Mouse (Mus musculus): ENCODE data around the gene Tcf7. TPM values are rescaled to one million over a fixed set of nuclear protein-coding genes. Genes with fewer than 3 reads are reported as not detected.
A peak's percentile ranks its signal among the peaks of the same experiment; 100 is the strongest.

Tcf7 gene
- polyA plus RNA-seq, 1 experiment from 2014 or later, result 27.7 TPM

- H3K4me1 ChIP-seq (ENCODE audit: control insufficient read depth, insufficient read depth, low read length), result peaks cover 11% of the 10 kb centered on the region; the same call in 1 of the 2 replicates
- 35% methylated on average over 14 of the region's 14 CpGs for WGBS
- H3K4me2 ChIP-seq (ENCODE audit: low read depth, low read length), result peak overlapping the region; percentile 7; the same call in 1 of the 2 replicates
- no peak overlapping the region for H3K4me3 ChIP-seq (ENCODE audit: low read depth, low read length)
- 0 out of 2 replicates have a peak, but pooled peaks have one; percentile 28 for ATAC-seq (ENCODE audit: low read depth)
- no peaks in the 10 kb centered on the region for H3K27me3 ChIP-seq (replicated peaks; ENCODE audit: control insufficient read depth, insufficient read depth, low read length)
- H3K36me3 ChIP-seq (ENCODE audit: control insufficient read depth, insufficient read depth, low read length), result no peaks in the 10 kb centered on the region
- H3K27ac ChIP-seq (replicated peaks; ENCODE audit: low read depth, low read length), result peak overlapping the region; percentile 50; the same call in 1 of the 2 replicates
- H3K9ac ChIP-seq (ENCODE audit: low read depth, low read length), result no peak overlapping the region
- DNase-seq (ENCODE audit: low spot score), result peak; percentile 82
- H3K9me3 ChIP-seq (ENCODE audit: control insufficient read depth, low read length), result no peaks in the 10 kb centered on the region
Observed at GRCm38 (mm10) chr11:52310709-52311108, 27.9 kb upstream of the Tcf7 start.

- no peak for DNase-seq (ENCODE audit: low spot score)
- Histone ChIP-seq H3K4me3 (ENCODE audit: low read depth, low read length) (no peak overlapping the region), H3K36me3 (ENCODE audit: control insufficient read depth, insufficient read depth, low read length) (no peaks in the 10 kb centered on the region), H3K4me1 (ENCODE audit: control insufficient read depth, insufficient read depth, low read length) (peaks cover 11% of the 10 kb centered on the region; the same call in 1 of the 2 replicates), H3K4me2 (ENCODE audit: low read depth, low read length) (no peak overlapping the region), H3K27me3 (replicated peaks; ENCODE audit: control insufficient read depth, insufficient read depth, low read length) (no peaks in the 10 kb centered on the region), H3K9me3 (ENCODE audit: control insufficient read depth, low read length) (no peaks in the 10 kb centered on the region), H3K27ac (replicated peaks; ENCODE audit: low read depth, low read length) (no peak overlapping the region), H3K9ac (ENCODE audit: low read depth, low read length) (no peak overlapping the region)
- ATAC-seq (ENCODE audit: low read depth), result no peak
- WGBS, result 52% methylated on average over 3 of the region's 3 CpGs
Observed at GRCm38 (mm10) chr11:52309487-52309886, 26.7 kb upstream of the Tcf7 start.

DNA sequence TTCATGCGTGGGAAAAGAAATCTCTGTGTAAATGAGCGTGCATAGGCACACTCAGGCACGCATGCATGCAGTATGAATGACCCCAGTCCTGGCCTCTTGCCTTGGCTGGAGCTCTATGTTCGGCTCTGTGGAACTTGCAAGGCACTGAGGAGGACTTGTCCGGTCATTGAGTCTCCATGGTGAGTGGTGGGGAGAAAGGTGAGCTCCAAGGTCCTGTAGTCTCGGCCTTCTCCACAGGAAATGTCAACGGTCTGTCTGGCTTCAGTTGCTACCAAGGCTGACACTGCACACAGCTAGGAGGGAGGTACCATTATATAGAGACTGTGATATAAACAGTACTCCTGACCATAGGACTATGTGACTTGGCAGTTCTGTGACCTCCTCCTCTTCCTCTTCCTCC, 23.6 kb upstream of the Tcf7 start:
- 78% methylated on average over 7 of the region's 7 CpGs for WGBS
- Histone ChIP-seq H3K4me3 (ENCODE audit: low read depth, low read length) (no peak overlapping the region), H3K36me3 (ENCODE audit: control insufficient read depth, insufficient read depth, low read length) (no peaks in the 10 kb centered on the region), H3K4me1 (ENCODE audit: control insufficient read depth, insufficient read depth, low read length) (peaks cover 11% of the 10 kb centered on the region; the same call in 1 of the 2 replicates), H3K9me3 (ENCODE audit: control insufficient read depth, low read length) (no peaks in the 10 kb centered on the region), H3K4me2 (ENCODE audit: low read depth, low read length) (no peak overlapping the region), H3K27ac (replicated peaks; ENCODE audit: low read depth, low read length) (no peak overlapping the region), H3K9ac (ENCODE audit: low read depth, low read length) (no peak overlapping the region), H3K27me3 (replicated peaks; ENCODE audit: control insufficient read depth, insufficient read depth, low read length) (no peaks in the 10 kb centered on the region)
- ATAC-seq (ENCODE audit: low read depth) (no peak), DNase-seq (ENCODE audit: low spot score) (no peak)

GRCm38 (mm10) chr11:52305266-52305665, 22.5 kb upstream of the Tcf7 start:
- H3K4me3 ChIP-seq (ENCODE audit: low read depth, low read length), result no peak overlapping the region
- no peak overlapping the region for H3K4me2 ChIP-seq (ENCODE audit: low read depth, low read length)
- ATAC-seq (ENCODE audit: low read depth) (no peak), DNase-seq (ENCODE audit: low spot score) (no peak)
- WGBS, result 47% methylated on average over 4 of the region's 4 CpGs
- H3K9me3 ChIP-seq (ENCODE audit: control insufficient read depth, low read length), result no peaks in the 10 kb centered on the region
- peaks cover 3% of the 10 kb centered on the region; the same call in 1 of the 2 replicates for H3K4me1 ChIP-seq (ENCODE audit: control insufficient read depth, insufficient read depth, low read length)
- no peaks in the 10 kb centered on the region for H3K36me3 ChIP-seq (ENCODE audit: control insufficient read depth, insufficient read depth, low read length)
- H3K9ac ChIP-seq (ENCODE audit: low read depth, low read length), result no peak overlapping the region
- H3K27ac ChIP-seq (replicated peaks; ENCODE audit: low read depth, low read length), result no peak overlapping the region
- H3K27me3 ChIP-seq (replicated peaks; ENCODE audit: control insufficient read depth, insufficient read depth, low read length), result no peaks in the 10 kb centered on the region

- Histone ChIP-seq H3K9ac (ENCODE audit: low read depth, low read length) (no peak overlapping the region), H3K4me3 (ENCODE audit: low read depth, low read length) (no peak overlapping the region), H3K9me3 (ENCODE audit: control insufficient read depth, low read length) (no peaks in the 10 kb centered on the region), H3K4me1 (ENCODE audit: control insufficient read depth, insufficient read depth, low read length) (no peaks in the 10 kb centered on the region), H3K4me2 (ENCODE audit: low read depth, low read length) (no peak overlapping the region), H3K27ac (replicated peaks; ENCODE audit: low read depth, low read length) (no peak overlapping the region), H3K36me3 (ENCODE audit: control insufficient read depth, insufficient read depth, low read length) (no peaks in the 10 kb centered on the region), H3K27me3 (replicated peaks; ENCODE audit: control insufficient read depth, insufficient read depth, low read length) (no peaks in the 10 kb centered on the region)
- DNase-seq (ENCODE audit: low spot score) (no peak), ATAC-seq (ENCODE audit: low read depth) (no peak)
- 84% methylated on average over 3 of the region's 3 CpGs for WGBS
Observed at GRCm38 (mm10) chr11:52302668-52303067, 19.9 kb upstream of the Tcf7 start.

DNA sequence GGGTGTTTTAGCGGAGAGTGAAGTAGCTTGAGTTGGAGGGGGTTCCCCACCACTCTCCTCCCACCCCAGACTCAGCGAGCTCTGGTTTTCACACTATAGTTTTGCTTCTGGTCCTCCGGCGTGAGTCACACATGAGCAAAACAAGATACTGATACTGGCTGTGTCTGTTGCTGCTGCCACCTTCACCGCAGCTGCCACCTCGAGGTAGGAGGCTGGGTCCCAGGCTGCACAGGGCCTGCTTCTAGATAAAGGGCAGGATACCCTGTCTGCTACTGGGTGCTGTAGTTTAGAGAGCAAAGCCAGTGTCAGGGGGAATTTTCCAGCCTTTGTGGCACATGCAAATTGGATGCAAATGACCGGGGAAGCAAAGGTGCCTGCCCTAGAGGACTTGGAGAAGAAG, 16.9 kb upstream of the Tcf7 start:
- ATAC-seq (ENCODE audit: low read depth) (no peak), DNase-seq (ENCODE audit: low spot score) (no peak)
- H3K4me2 ChIP-seq (ENCODE audit: low read depth, low read length), result no peak overlapping the region
- H3K9me3 ChIP-seq (ENCODE audit: control insufficient read depth, low read length), result no peaks in the 10 kb centered on the region
- no peaks in the 10 kb centered on the region for H3K4me1 ChIP-seq (ENCODE audit: control insufficient read depth, insufficient read depth, low read length)
- 78% methylated on average over 7 of the region's 7 CpGs for WGBS
- H3K27me3 ChIP-seq (replicated peaks; ENCODE audit: control insufficient read depth, insufficient read depth, low read length), result no peaks in the 10 kb centered on the region
- no peak overlapping the region for H3K27ac ChIP-seq (replicated peaks; ENCODE audit: low read depth, low read length)
- no peak overlapping the region for H3K9ac ChIP-seq (ENCODE audit: low read depth, low read length)
- H3K36me3 ChIP-seq (ENCODE audit: control insufficient read depth, insufficient read depth, low read length), result no peaks in the 10 kb centered on the region
- H3K4me3 ChIP-seq (ENCODE audit: low read depth, low read length), result no peak overlapping the region

DNA sequence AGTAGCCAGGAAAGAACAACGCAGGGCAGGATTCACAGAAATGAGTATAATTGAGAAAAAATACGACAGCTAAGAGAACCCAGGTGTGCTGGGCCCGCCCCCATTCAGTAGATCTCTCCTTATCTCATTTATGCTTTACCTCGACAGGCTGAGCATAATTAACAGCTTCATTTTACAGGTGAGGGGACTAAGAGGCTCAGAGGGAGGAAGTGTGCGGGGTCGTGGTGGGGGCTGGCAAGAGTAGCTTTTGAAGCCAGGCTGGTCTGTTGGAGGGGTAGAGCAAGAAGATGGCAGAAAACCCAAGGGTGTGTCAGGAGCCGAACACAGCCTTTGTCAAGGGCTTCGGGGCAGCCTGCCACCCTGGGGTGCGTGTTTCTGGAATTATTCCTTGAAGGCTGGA, 16.1 kb upstream of the Tcf7 start:
- Histone ChIP-seq H3K27me3 (replicated peaks; ENCODE audit: control insufficient read depth, insufficient read depth, low read length) (no peaks in the 10 kb centered on the region), H3K9me3 (ENCODE audit: control insufficient read depth, low read length) (no peaks in the 10 kb centered on the region), H3K4me3 (ENCODE audit: low read depth, low read length) (no peak overlapping the region), H3K9ac (ENCODE audit: low read depth, low read length) (no peak overlapping the region), H3K36me3 (ENCODE audit: control insufficient read depth, insufficient read depth, low read length) (no peaks in the 10 kb centered on the region), H3K4me2 (ENCODE audit: low read depth, low read length) (no peak overlapping the region), H3K27ac (replicated peaks; ENCODE audit: low read depth, low read length) (no peak overlapping the region), H3K4me1 (ENCODE audit: control insufficient read depth, insufficient read depth, low read length) (no peaks in the 10 kb centered on the region)
- DNase-seq (ENCODE audit: low spot score) (no peak), ATAC-seq (ENCODE audit: low read depth) (no peak)
- 73% methylated on average over 9 of the region's 9 CpGs for WGBS

- peak; percentile 90 for ATAC-seq (ENCODE audit: low read depth)
- WGBS, result 14% methylated on average over 9 of the region's 9 CpGs
Observed at GRCm38 (mm10) chr11:52297352-52297751, 14.5 kb upstream of the Tcf7 start.

DNA sequence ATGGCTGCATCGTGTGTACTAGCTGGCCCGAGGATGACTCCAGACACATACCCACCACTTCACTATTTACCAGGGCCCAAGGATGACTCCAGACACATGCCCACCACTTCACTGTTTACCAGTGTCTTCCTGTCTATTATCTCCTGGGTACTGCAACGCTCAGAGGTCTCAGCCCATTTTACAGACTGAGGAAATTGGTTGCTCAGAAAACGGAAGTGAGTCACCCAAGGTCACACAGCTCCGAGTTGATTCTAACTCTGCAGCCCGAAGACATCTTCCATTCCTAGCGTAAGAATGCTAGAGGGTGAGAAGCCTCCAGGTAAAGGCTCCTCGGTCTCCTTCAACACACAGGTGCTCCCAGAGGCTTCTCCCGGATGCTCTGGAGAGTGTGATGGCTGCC, 11.3 kb upstream of the Tcf7 start:
- no peak overlapping the region for H3K27ac ChIP-seq (replicated peaks; ENCODE audit: low read depth, low read length)
- H3K9me3 ChIP-seq (ENCODE audit: control insufficient read depth, low read length), result no peaks in the 10 kb centered on the region
- WGBS, result 82% methylated on average over 9 of the region's 9 CpGs
- DNase-seq (ENCODE audit: low spot score), result no peak
- no peak for ATAC-seq (ENCODE audit: low read depth)
- no peak overlapping the region for H3K4me2 ChIP-seq (ENCODE audit: low read depth, low read length)
- H3K4me1 ChIP-seq (ENCODE audit: control insufficient read depth, insufficient read depth, low read length), result no peaks in the 10 kb centered on the region
- no peak overlapping the region for H3K9ac ChIP-seq (ENCODE audit: low read depth, low read length)
- no peaks in the 10 kb centered on the region for H3K27me3 ChIP-seq (replicated peaks; ENCODE audit: control insufficient read depth, insufficient read depth, low read length)
- H3K4me3 ChIP-seq (ENCODE audit: low read depth, low read length), result no peak overlapping the region
- no peaks in the 10 kb centered on the region for H3K36me3 ChIP-seq (ENCODE audit: control insufficient read depth, insufficient read depth, low read length)

More at GRCm38 (mm10) chr11:52297352-52297751, 14.5 kb upstream of the Tcf7 start:
- Histone ChIP-seq H3K9me3 (ENCODE audit: control insufficient read depth, low read length) (no peaks in the 10 kb centered on the region), H3K4me2 (ENCODE audit: low read depth, low read length) (no peak overlapping the region), H3K4me3 (ENCODE audit: low read depth, low read length) (no peak overlapping the region), H3K27ac (replicated peaks; ENCODE audit: low read depth, low read length) (no peak overlapping the region), H3K9ac (ENCODE audit: low read depth, low read length) (no peak overlapping the region), H3K27me3 (replicated peaks; ENCODE audit: control insufficient read depth, insufficient read depth, low read length) (no peaks in the 10 kb centered on the region), H3K36me3 (ENCODE audit: control insufficient read depth, insufficient read depth, low read length) (no peaks in the 10 kb centered on the region), H3K4me1 (ENCODE audit: control insufficient read depth, insufficient read depth, low read length) (no peaks in the 10 kb centered on the region)
- peak; percentile 43 for DNase-seq (ENCODE audit: low spot score)
